Mouse (Mus musculus) hindbrain, embryonic 16.5 days (tissue): ENCODE data around the gene Slc22a14. TPM values are rescaled to one million over a fixed set of nuclear protein-coding genes. Genes with fewer than 3 reads are reported as not detected.
A peak's percentile ranks its signal among the peaks of the same experiment; 100 is the strongest.

Source experiments
- ATAC-seq: fragments of 200-750 bp; cut with Nextera tagmentation; 2 replicates; pipeline ENCODE4 v1.8.0; 2017; ENCODE audit warnings: moderate TSS enrichment, moderate library complexity
- H3K27ac ChIP-seq: fragments of 300-500 bp; sonication (generic); 2 replicates; pipeline ENCODE4 v1.5.1; 2014; ENCODE audit warnings: low read depth, mild to moderate bottlenecking, control low read depth, low read length, moderate library complexity
- H3K27me3 ChIP-seq: fragments of 300-500 bp; sonication (generic); replicated peaks from 2 replicates; pipeline ENCODE4 v1.6.1; 2014; ENCODE audit warnings: low read length; ENCODE audit not compliant: control insufficient read depth, insufficient read depth
- H3K36me3 ChIP-seq: fragments of 300-500 bp; sonication (generic); 2 replicates; pipeline ENCODE4 v1.6.1; 2014; ENCODE audit warnings: mild to moderate bottlenecking, low read length, moderate library complexity, mixed read lengths; ENCODE audit not compliant: control insufficient read depth, insufficient read depth
- H3K4me1 ChIP-seq: fragments of 300-500 bp; sonication (generic); 2 replicates; pipeline ENCODE4 v1.6.1; 2014; ENCODE audit warnings: low read depth, low read length; ENCODE audit not compliant: control insufficient read depth, insufficient read depth
- H3K4me2 ChIP-seq: fragments of 300-500 bp; sonication (generic); 2 replicates; pipeline ENCODE4 v1.6.1; 2014; ENCODE audit warnings: mild to moderate bottlenecking, low read length, control low read depth, moderate library complexity
- H3K4me3 ChIP-seq: fragments of 300-500 bp; sonication (generic); 2 replicates; pipeline ENCODE4 v1.5.1; 2014; ENCODE audit warnings: mild to moderate bottlenecking, low read length, control low read depth, moderate library complexity
- H3K9ac ChIP-seq: fragments of 300-500 bp; sonication (generic); 2 replicates; pipeline ENCODE4 v1.6.1; 2014; ENCODE audit warnings: low read depth, mild to moderate bottlenecking, control low read depth, low read length, moderate library complexity
- H3K9me3 ChIP-seq: fragments of 300-500 bp; sonication (generic); 2 replicates; pipeline ENCODE4 v1.6.1; 2014; ENCODE audit warnings: mild to moderate bottlenecking, low read length, moderate library complexity; ENCODE audit not compliant: control insufficient read depth
- WGBS: fragments of 180-500 bp; shearing (Covaris S2); extraction: QIAGEN DNeasy Blood & Tissue Kit; methylation state at CpG from one replicate; pipeline ENCODE4 v1.1.7; 2014; 5-methylcytosine and 5-hydroxymethylcytosine counted together
- polyA plus RNA-seq: library from polyadenylated mRNA; unstranded; fragments of >200 nt; fragmentation: Nextera tagmentation; extraction: Ambion mirVana; gene quantifications from 2 replicates; pipeline ENCODE4 v1.2.1, GENCODE M21; 2015

The Slc22a14 gene
- polyA plus RNA-seq, 1 experiment from 2014 or later, result 0.08 TPM

- ATAC-seq, result no peak
- 84% methylated on average over 4 of the region's 4 CpGs for WGBS
Observed at GRCm38 (mm10) chr9:119335571-119335970, 29.8 kb downstream of the Slc22a14 start.

GRCm38 (mm10) chr9:119334834-119335233 is 30.5 kb downstream of the Slc22a14 start:
- no peak overlapping the region for H3K4me3 ChIP-seq
- no peak overlapping the region for H3K27ac ChIP-seq
- H3K4me2 ChIP-seq, result no peak overlapping the region
- ATAC-seq, result no peak
- H3K36me3 ChIP-seq, result no peaks in the 10 kb centered on the region
- no peaks in the 10 kb centered on the region for H3K9me3 ChIP-seq
- H3K4me1 ChIP-seq, result peaks cover 2% of the 10 kb centered on the region; the same call in 1 of the 2 replicates
- 0 out of 2 replicates have a peak, but pooled peaks cover 4% of the 10 kb centered on the region for H3K27me3 ChIP-seq
- H3K9ac ChIP-seq, result no peak overlapping the region
- 86% methylated on average over 2 of the region's 2 CpGs for WGBS

More at GRCm38 (mm10) chr9:119335571-119335970, 29.8 kb downstream of the Slc22a14 start:
- no peak overlapping the region for H3K4me2 ChIP-seq
- no peak overlapping the region for H3K9ac ChIP-seq
- no peak overlapping the region for H3K4me3 ChIP-seq
- H3K27me3 ChIP-seq, result 0 out of 2 replicates have a peak, but pooled peaks cover 4% of the 10 kb centered on the region
- no peak overlapping the region for H3K27ac ChIP-seq
- H3K36me3 ChIP-seq, result no peaks in the 10 kb centered on the region
- peaks cover 9% of the 10 kb centered on the region; the same call in 1 of the 2 replicates for H3K4me1 ChIP-seq
- no peaks in the 10 kb centered on the region for H3K9me3 ChIP-seq

- ATAC-seq, result no peak
- 66% methylated on average over 10 of the region's 10 CpGs for WGBS
- no peak overlapping the region for H3K27ac ChIP-seq
- H3K27me3 ChIP-seq, result 0 out of 2 replicates have a peak, but pooled peaks cover 4% of the 10 kb centered on the region
- no peaks in the 10 kb centered on the region for H3K36me3 ChIP-seq
- H3K9me3 ChIP-seq, result no peaks in the 10 kb centered on the region
- H3K4me3 ChIP-seq, result no peak overlapping the region
- no peak overlapping the region for H3K4me2 ChIP-seq
- no peaks in the 10 kb centered on the region; the same call in 1 of the 2 replicates for H3K4me1 ChIP-seq
- H3K9ac ChIP-seq, result no peak overlapping the region
Observed at GRCm38 (mm10) chr9:119334324-119334723, 31.0 kb downstream of the Slc22a14 start.

- WGBS, result 93% methylated on average over 15 of the region's 15 CpGs
- Histone ChIP-seq H3K36me3 (no peaks in the 10 kb centered on the region), H3K4me2 (no peak overlapping the region), H3K27me3 (no peaks in the 10 kb centered on the region), H3K9me3 (no peaks in the 10 kb centered on the region), H3K9ac (no peak overlapping the region), H3K27ac (no peak overlapping the region), H3K4me1 (no peaks in the 10 kb centered on the region), H3K4me3 (no peak overlapping the region)
- ATAC-seq, result no peak
Observed at GRCm38 (mm10) chr9:119330186-119330963, 35.0 kb downstream of the Slc22a14 start.

- Histone ChIP-seq H3K27ac (no peak overlapping the region), H3K4me2 (no peak overlapping the region), H3K27me3 (no peaks in the 10 kb centered on the region), H3K4me3 (no peak overlapping the region), H3K9me3 (no peaks in the 10 kb centered on the region), H3K9ac (no peak overlapping the region), H3K36me3 (no peaks in the 10 kb centered on the region), H3K4me1 (no peaks in the 10 kb centered on the region; the same call in 1 of the 2 replicates)
- 80% methylated on average over 3 of the region's 3 CpGs for WGBS
- ATAC-seq, result no peak
Observed at GRCm38 (mm10) chr9:119328488-119328887, 36.9 kb downstream of the Slc22a14 start.

GRCm38 (mm10) chr9:119324130-119324529 is 41.2 kb downstream of the Slc22a14 start:
- Histone ChIP-seq H3K27me3 (no peaks in the 10 kb centered on the region), H3K9ac (no peak overlapping the region), H3K4me1 (peaks cover 20% of the 10 kb centered on the region), H3K4me3 (no peak overlapping the region), H3K9me3 (no peaks in the 10 kb centered on the region), H3K4me2 (no peak overlapping the region), H3K27ac (no peak overlapping the region), H3K36me3 (no peaks in the 10 kb centered on the region)
- 85% methylated on average over 1 of the region's 1 CpGs for WGBS
- no peak for ATAC-seq

GRCm38 (mm10) chr9:119323260-119323645 is 42.1 kb downstream of the Slc22a14 start:
- Histone ChIP-seq H3K36me3 (no peaks in the 10 kb centered on the region), H3K9me3 (no peaks in the 10 kb centered on the region), H3K9ac (peak overlapping the region; percentile 69), H3K4me3 (peak overlapping the region; percentile 96), H3K27ac (peak overlapping the region; percentile 94), H3K4me1 (peaks cover 20% of the 10 kb centered on the region), H3K4me2 (peak overlapping the region; percentile 77), H3K27me3 (no peaks in the 10 kb centered on the region)
- WGBS, result 6% methylated on average over 9 of the region's 9 CpGs
- peak; percentile 1; the same call in 1 of the 2 replicates for ATAC-seq

GRCm38 (mm10) chr9:119322289-119323259 is 42.8 kb downstream of the Slc22a14 start, which contains the start of gene Oxsr1:
Gene Oxsr1, minus strand, starts transcription at chr9:119322427.
- Histone ChIP-seq H3K4me1 (peaks cover 20% of the 10 kb centered on the region), H3K4me2 (peak within 1 kb of the TSS; percentile 87), H3K4me3 (peak within 1 kb of the TSS; percentile 96), H3K9ac (peak within 1 kb of the TSS; percentile 89), H3K36me3 (no peaks in the 10 kb centered on the region), H3K27me3 (no peaks in the 10 kb centered on the region), H3K27ac (peak within 1 kb of the TSS; percentile 94), H3K9me3 (no peaks in the 10 kb centered on the region)
- peak; percentile 98 for ATAC-seq
- WGBS, result under 1% methylated on average over 76 of the region's 76 CpGs
